Mouse (Mus musculus) 3134 (cell line): ENCODE data around the gene Habp4.

Experiments used
- DNase-seq: peaks from one replicate; pipeline ENCODE4 v3.0.0-alpha.2; 2011; ENCODE audit warnings: low spot score; ENCODE audit not compliant: insufficient read length; ENCODE audit errors: extremely low read depth

Gene Habp4

GRCm38 (mm10) chr13:64161548-64161915 is at the start of gene Habp4:
Gene Habp4, plus strand, starts transcription at chr13:64161824.
- peak; percentile 89 for DNase-seq

- no peak for DNase-seq
These were observed 44.2 kb upstream of the Habp4 start for GRCm38 (mm10) chr13:64117442-64117841.

GRCm38 (mm10) chr13:64120760-64121159 is 40.9 kb upstream of the Habp4 start:
- no peak for DNase-seq

GRCm38 (mm10) chr13:64123491-64124188 is 38.0 kb upstream of the Habp4 start:
- no peak for DNase-seq

GRCm38 (mm10) chr13:64124886-64125285 is 36.7 kb upstream of the Habp4 start:
- DNase-seq, result no peak

- DNase-seq, result no peak
These were observed 35.3 kb upstream of the Habp4 start for GRCm38 (mm10) chr13:64126316-64126715.

GRCm38 (mm10) chr13:64128858-64129615 is 32.6 kb upstream of the Habp4 start, which contains the start of gene Slc35d2:
Gene Slc35d2, minus strand, starts transcription at chr13:64129368.
- DNase-seq, result peak; percentile 74

- DNase-seq, result no peak
These were observed 31.8 kb upstream of the Habp4 start for GRCm38 (mm10) chr13:64129616-64130375.

GRCm38 (mm10) chr13:64150121-64150520 is 11.5 kb upstream of the Habp4 start:
- no peak for DNase-seq

- peak; percentile 83 for DNase-seq
These were observed 9.4 kb upstream of the Habp4 start for GRCm38 (mm10) chr13:64152241-64152669.

GRCm38 (mm10) chr13:64152671-64153082 is 8.9 kb upstream of the Habp4 start:
- DNase-seq, result no peak

- peak; percentile 100 for DNase-seq
These were observed 8.4 kb upstream of the Habp4 start, which contains the start of gene Zfp367 for GRCm38 (mm10) chr13:64153083-64153682. Gene Zfp367, minus strand, starts transcription at chr13:64153202.

GRCm38 (mm10) chr13:64153751-64154267 is 7.8 kb upstream of the Habp4 start:
- DNase-seq, result peak; percentile 84

GRCm38 (mm10) chr13:64154651-64155050 is 7.0 kb upstream of the Habp4 start:
- DNase-seq, result peak; percentile 34

- DNase-seq, result peak; percentile 74
These were observed 6.5 kb upstream of the Habp4 start for GRCm38 (mm10) chr13:64155171-64155571.

GRCm38 (mm10) chr13:64156966-64157365 is 4.7 kb upstream of the Habp4 start:
- no peak for DNase-seq

- DNase-seq, result no peak
These were observed 440 bp downstream of the Habp4 start for GRCm38 (mm10) chr13:64161916-64162611.

GRCm38 (mm10) chr13:64162626-64163025 is 1.0 kb downstream of the Habp4 start:
- peak; percentile 33 for DNase-seq

GRCm38 (mm10) chr13:64163147-64163715 is 1.6 kb downstream of the Habp4 start:
- no peak for DNase-seq

GRCm38 (mm10) chr13:64169746-64170145 is 8.1 kb downstream of the Habp4 start:
- no peak for DNase-seq
